Mouse (Mus musculus) myocyte (in vitro differentiated cells): Measurements from ENCODE around the gene Gm7879.

ENCODE experiments used
- CEBPB ChIP-seq: IDR thresholded peaks from 2 replicates; pipeline ENCODE4 v1.6.1; 2011; ENCODE audit warnings: mild to moderate bottlenecking, moderate library complexity; ENCODE audit not compliant: poor library complexity, insufficient read depth, severe bottlenecking
- MAX ChIP-seq: IDR thresholded peaks from one replicate; pipeline ENCODE4 v1.6.1; 2011; ENCODE audit warnings: low read depth, mild to moderate bottlenecking, control low read depth
- MYOG ChIP-seq, 3 experiments: IDR thresholded peaks; one replicate each; pipeline ENCODE4 v1.6.1; 2011; ENCODE audit warnings: control low read depth in 2 of 3, low read depth in 2 of 3, mild to moderate bottlenecking in 2 of 3; ENCODE audit not compliant: insufficient read length in 2 of 3, control insufficient read depth in 1 of 3, insufficient read depth in 1 of 3
- POLR2A ChIP-seq: IDR thresholded peaks from one replicate; pipeline ENCODE4 v1.6.1; 2011; ENCODE audit warnings: low read depth, mild to moderate bottlenecking, control low read depth, moderate library complexity; ENCODE audit not compliant: insufficient read length
- TCF3 ChIP-seq: IDR thresholded peaks from one replicate; pipeline ENCODE4 v1.6.1; 2011; ENCODE audit warnings: low read depth, control low read depth; ENCODE audit not compliant: insufficient read length
- USF1 ChIP-seq: IDR thresholded peaks from one replicate; pipeline ENCODE4 v1.6.1; 2011; ENCODE audit warnings: low read depth, mild to moderate bottlenecking, control low read depth, moderate library complexity

DNA sequence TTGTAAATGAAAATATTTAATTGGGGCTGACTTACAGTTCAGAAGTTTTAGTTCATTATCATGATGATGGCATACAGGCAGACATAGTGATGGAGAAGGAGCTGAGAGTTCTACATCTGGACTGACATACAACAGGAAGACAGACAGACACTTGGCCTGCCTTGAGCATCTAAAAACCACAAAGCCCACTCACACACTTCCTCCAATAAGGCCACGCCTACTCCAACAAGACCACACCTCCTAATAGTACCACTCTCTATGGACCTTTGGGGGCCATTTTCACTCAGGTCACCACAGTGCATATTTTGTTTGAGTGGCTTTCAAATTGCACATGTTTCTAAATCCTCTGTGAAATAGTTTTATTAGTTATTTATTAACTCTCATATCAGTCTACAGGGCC, 41.1 kb upstream of the Gm7879 start:
- no peak for TF ChIP-seq POLR2A
- TF ChIP-seq USF1, result no peak
- no peak for TF ChIP-seq MYOG (IDR thresholded peaks at IDR 0.05; ENCODE audit: control insufficient read depth in 1 of 3, insufficient read depth in 1 of 3, insufficient read length in 2 of 3, low read depth in 2 of 3)
- TF ChIP-seq TCF3, result no peak
- TF ChIP-seq CEBPB, result no peak
- TF ChIP-seq MAX, result no peak
